Mouse (Mus musculus): ENCODE data around the gene Ltv1. TPM values are rescaled to one million over a fixed set of nuclear protein-coding genes. Genes with fewer than 3 reads are reported as not detected.

Ltv1 gene
- polyA plus RNA-seq, 1 experiment from 2014 or later: 42.7 TPM

DNA sequence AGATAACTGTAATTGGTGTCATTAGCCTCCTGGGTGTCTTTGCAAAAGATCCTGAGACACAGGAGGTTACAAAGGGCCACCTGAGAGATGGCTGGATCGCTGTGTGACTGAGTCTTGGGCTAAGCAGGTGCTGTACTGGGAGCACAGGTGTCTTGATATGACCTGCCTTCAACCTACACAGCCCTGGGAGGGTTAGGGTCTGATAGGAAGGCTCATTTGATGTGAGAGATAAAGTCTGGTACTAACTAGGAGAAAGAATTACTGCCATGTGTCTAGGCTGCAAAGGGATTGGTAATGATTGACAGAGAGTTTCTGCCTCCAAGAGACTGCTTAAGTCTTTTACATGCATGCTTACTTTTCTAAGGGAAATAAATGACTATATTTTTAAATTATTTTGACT is 27.1 kb upstream of the Ltv1 start:
- Histone ChIP-seq H3K27me3 (no peaks in the 10 kb centered on the region), H3K36me3 (peaks cover 38% of the 10 kb centered on the region), H3K27ac (no peak overlapping the region), H3K4me3 (no peak overlapping the region), H3K4me2 (no peak overlapping the region), H3K4me1 (replicated peaks) (no peaks in the 10 kb centered on the region; the same call in 1 of the 2 replicates), H3K9me3 (replicated peaks) (no peaks in the 10 kb centered on the region), H3K9ac (no peak overlapping the region)
- no peak for ATAC-seq (replicated peaks; ENCODE audit: insufficient number of reproducible peaks, insufficient read depth, low FRiP score, low read depth)
- WGBS: 72% methylated on average over 1 of the region's 1 CpGs

GRCm38 (mm10) chr10:13213956-13214355 is 21.0 kb upstream of the Ltv1 start:
- Histone ChIP-seq H3K4me3 (no peak overlapping the region), H3K4me2 (peak overlapping the region; percentile 24; the same call in 1 of the 2 replicates), H3K4me1 (replicated peaks) (peaks cover 30% of the 10 kb centered on the region), H3K36me3 (peaks cover 1% of the 10 kb centered on the region; the same call in 1 of the 2 replicates), H3K27me3 (no peaks in the 10 kb centered on the region), H3K27ac (peak overlapping the region; percentile 66), H3K9ac (no peak overlapping the region), H3K9me3 (replicated peaks) (no peaks in the 10 kb centered on the region)
- 31% methylated on average over 12 of the region's 12 CpGs for WGBS
- no peak for ATAC-seq (replicated peaks; ENCODE audit: insufficient number of reproducible peaks, insufficient read depth, low FRiP score, low read depth)

DNA sequence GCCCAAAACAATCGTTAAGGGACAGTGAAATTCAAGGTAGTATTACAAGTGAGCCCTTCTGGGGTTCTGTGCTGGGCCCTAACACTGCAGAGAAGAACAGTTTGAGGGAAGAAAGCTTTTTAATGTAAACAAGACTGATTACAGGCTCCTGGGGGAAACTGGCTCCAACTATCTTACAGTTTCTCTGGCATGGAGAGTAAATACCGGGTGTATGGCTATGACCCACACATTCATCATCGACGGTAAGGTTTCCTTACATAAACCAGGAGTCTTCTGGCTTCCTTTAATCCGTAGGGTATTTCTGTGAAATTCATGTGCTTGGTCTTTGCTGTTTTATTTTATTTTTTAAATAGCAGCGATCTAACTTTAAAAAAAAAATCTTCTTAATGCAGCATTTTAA is 19.9 kb upstream of the Ltv1 start:
- Histone ChIP-seq H3K36me3 (no peaks in the 10 kb centered on the region; the same call in 1 of the 2 replicates), H3K27ac (0 out of 2 replicates have a peak overlapping the region, but pooled peaks have one; percentile 2), H3K27me3 (no peaks in the 10 kb centered on the region), H3K9me3 (replicated peaks) (no peaks in the 10 kb centered on the region), H3K4me3 (no peak overlapping the region), H3K9ac (no peak overlapping the region), H3K4me1 (replicated peaks) (peaks cover 30% of the 10 kb centered on the region), H3K4me2 (no peak overlapping the region)
- ATAC-seq (replicated peaks; ENCODE audit: insufficient number of reproducible peaks, insufficient read depth, low FRiP score, low read depth): no peak
- 45% methylated on average over 6 of the region's 6 CpGs for WGBS

DNA sequence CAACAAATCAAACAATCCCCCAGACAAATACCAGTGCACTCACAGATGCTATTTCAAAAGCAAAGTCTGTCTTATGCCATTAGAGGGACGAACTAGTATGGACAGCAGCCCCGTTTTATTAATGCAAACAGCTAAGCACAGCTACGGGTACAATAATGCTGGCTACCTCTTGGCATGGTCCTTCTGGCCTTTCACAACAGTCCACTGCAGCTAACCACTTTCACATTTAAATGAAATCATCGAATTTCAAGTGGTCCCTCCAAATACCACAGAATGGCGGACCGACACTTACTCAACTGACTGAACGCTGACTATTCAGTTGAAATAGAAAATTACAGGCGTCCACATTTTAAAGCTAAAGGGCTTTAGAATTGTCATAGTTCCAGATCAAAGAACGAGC is 19.4 kb upstream of the Ltv1 start:
- 75% methylated on average over 9 of the region's 9 CpGs for WGBS
- no peak overlapping the region for H3K9ac ChIP-seq
- no peak for ATAC-seq (replicated peaks; ENCODE audit: insufficient number of reproducible peaks, insufficient read depth, low FRiP score, low read depth)
- H3K4me3 ChIP-seq: no peak overlapping the region
- peaks cover 30% of the 10 kb centered on the region for H3K4me1 ChIP-seq (replicated peaks)
- H3K27me3 ChIP-seq: no peaks in the 10 kb centered on the region
- no peak overlapping the region for H3K27ac ChIP-seq
- H3K9me3 ChIP-seq (replicated peaks): no peaks in the 10 kb centered on the region
- no peaks in the 10 kb centered on the region; the same call in 1 of the 2 replicates for H3K36me3 ChIP-seq
- H3K4me2 ChIP-seq: no peak overlapping the region

GRCm38 (mm10) chr10:13209930-13210637 is 17.1 kb upstream of the Ltv1 start:
- no peak overlapping the region for H3K9ac ChIP-seq
- ATAC-seq (replicated peaks; ENCODE audit: insufficient number of reproducible peaks, insufficient read depth, low FRiP score, low read depth): no peak
- H3K27ac ChIP-seq: peak overlapping the region; percentile 49
- 35% methylated on average over 8 of the region's 8 CpGs for WGBS
- H3K36me3 ChIP-seq: no peaks in the 10 kb centered on the region
- no peak overlapping the region for H3K4me2 ChIP-seq
- H3K27me3 ChIP-seq: no peaks in the 10 kb centered on the region
- no peaks in the 10 kb centered on the region for H3K9me3 ChIP-seq (replicated peaks)
- H3K4me1 ChIP-seq (replicated peaks): peaks cover 30% of the 10 kb centered on the region
- H3K4me3 ChIP-seq: no peak overlapping the region

GRCm38 (mm10) chr10:13209506-13209905 is 16.5 kb upstream of the Ltv1 start:
- H3K9ac ChIP-seq: no peak overlapping the region
- ATAC-seq (replicated peaks; ENCODE audit: insufficient number of reproducible peaks, insufficient read depth, low FRiP score, low read depth): no peak
- no peaks in the 10 kb centered on the region for H3K9me3 ChIP-seq (replicated peaks)
- no peak overlapping the region for H3K4me3 ChIP-seq
- H3K4me2 ChIP-seq: no peak overlapping the region
- WGBS: 68% methylated on average over 3 of the region's 3 CpGs
- no peaks in the 10 kb centered on the region for H3K36me3 ChIP-seq
- H3K4me1 ChIP-seq (replicated peaks): peaks cover 29% of the 10 kb centered on the region
- H3K27ac ChIP-seq: no peak overlapping the region
- H3K27me3 ChIP-seq: no peaks in the 10 kb centered on the region

GRCm38 (mm10) chr10:13209061-13209460 is 16.1 kb upstream of the Ltv1 start:
- H3K27me3 ChIP-seq: no peaks in the 10 kb centered on the region
- H3K27ac ChIP-seq: no peak overlapping the region
- 91% methylated on average over 4 of the region's 4 CpGs for WGBS
- no peaks in the 10 kb centered on the region for H3K9me3 ChIP-seq (replicated peaks)
- H3K9ac ChIP-seq: no peak overlapping the region
- no peak overlapping the region for H3K4me3 ChIP-seq
- H3K4me2 ChIP-seq: no peak overlapping the region
- H3K4me1 ChIP-seq (replicated peaks): peaks cover 25% of the 10 kb centered on the region
- ATAC-seq (replicated peaks; ENCODE audit: insufficient number of reproducible peaks, insufficient read depth, low FRiP score, low read depth): no peak
- no peaks in the 10 kb centered on the region for H3K36me3 ChIP-seq

DNA sequence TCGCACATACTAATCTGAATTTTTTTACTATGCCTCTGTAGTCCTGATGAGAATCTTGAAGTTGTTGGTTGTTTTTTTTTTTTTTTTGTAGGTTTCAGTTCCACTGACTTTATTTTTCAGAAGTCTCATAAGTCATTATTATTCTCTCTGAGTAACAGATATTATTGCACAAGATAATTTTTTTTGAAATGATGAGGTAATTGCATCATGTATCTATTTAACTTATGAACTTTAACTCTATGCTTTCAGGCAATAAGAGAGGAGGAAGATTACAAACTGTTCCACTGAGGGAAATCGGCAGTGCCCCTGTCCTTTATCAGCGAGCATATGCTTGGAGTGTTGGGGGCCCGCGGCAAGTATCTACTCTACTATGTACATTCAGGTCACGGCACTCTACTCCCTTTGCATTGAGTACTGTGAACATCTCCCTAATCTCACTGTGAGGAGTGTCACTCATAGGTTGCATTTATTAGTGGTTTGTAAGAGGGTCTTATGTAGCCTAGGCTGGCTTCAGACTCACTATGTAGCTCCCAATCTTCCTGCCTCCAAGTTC is 8.8 kb upstream of the Ltv1 start:
- WGBS: 84% methylated on average over 6 of the region's 6 CpGs
- Histone ChIP-seq H3K27ac (no peak overlapping the region), H3K9ac (no peak overlapping the region), H3K4me2 (no peak overlapping the region), H3K9me3 (replicated peaks) (no peaks in the 10 kb centered on the region), H3K4me1 (replicated peaks) (no peaks in the 10 kb centered on the region), H3K27me3 (no peaks in the 10 kb centered on the region), H3K36me3 (no peaks in the 10 kb centered on the region), H3K4me3 (no peak overlapping the region)
- no peak for ATAC-seq (replicated peaks; ENCODE audit: insufficient number of reproducible peaks, insufficient read depth, low FRiP score, low read depth)

DNA sequence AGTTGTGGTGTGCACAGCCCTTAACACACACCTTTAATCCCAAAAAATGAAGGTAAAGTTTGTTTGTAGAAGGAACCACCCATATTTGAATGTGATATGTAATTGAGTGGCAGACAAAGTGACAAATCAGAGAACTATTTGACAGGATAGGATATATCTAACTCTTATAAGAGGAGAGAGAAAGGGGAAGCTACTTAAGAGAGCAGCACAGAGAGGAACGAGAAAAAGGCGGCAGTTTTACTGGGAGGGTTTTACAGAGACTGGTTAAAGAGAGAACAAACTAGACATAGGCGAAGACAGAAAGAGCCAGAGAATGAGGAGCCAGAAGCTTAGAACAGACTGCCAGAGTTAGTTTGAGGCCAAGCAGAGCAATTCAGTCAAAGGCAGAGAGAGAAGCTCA is 7.9 kb upstream of the Ltv1 start:
- Histone ChIP-seq H3K4me1 (replicated peaks) (no peaks in the 10 kb centered on the region), H3K27ac (no peak overlapping the region), H3K4me2 (no peak overlapping the region), H3K9ac (no peak overlapping the region), H3K4me3 (no peak overlapping the region), H3K36me3 (no peaks in the 10 kb centered on the region), H3K27me3 (no peaks in the 10 kb centered on the region), H3K9me3 (replicated peaks) (no peaks in the 10 kb centered on the region)
- ATAC-seq (replicated peaks; ENCODE audit: insufficient number of reproducible peaks, insufficient read depth, low FRiP score, low read depth): no peak
- WGBS: 91% methylated on average over 3 of the region's 3 CpGs

DNA sequence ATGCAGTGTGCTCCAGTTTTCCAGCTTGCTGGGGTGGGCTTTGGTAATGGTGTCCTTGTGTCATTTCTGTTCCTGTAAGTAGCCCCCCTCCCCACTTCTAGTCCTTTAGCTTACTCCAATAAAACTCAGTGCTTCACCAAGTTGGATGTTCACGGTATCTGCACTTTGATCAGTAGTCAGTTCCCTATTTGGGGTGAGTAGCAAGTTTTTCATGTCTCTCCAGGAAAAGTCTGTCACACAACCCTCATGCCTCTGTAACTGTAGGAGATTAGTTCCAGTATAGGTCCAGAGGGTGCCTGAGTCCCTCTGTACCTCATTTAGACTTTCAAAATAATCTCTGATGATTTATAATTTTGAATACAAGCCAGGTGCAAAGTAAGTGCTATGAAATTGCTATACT is 6.3 kb upstream of the Ltv1 start:
- 79% methylated on average over 1 of the region's 1 CpGs for WGBS

DNA sequence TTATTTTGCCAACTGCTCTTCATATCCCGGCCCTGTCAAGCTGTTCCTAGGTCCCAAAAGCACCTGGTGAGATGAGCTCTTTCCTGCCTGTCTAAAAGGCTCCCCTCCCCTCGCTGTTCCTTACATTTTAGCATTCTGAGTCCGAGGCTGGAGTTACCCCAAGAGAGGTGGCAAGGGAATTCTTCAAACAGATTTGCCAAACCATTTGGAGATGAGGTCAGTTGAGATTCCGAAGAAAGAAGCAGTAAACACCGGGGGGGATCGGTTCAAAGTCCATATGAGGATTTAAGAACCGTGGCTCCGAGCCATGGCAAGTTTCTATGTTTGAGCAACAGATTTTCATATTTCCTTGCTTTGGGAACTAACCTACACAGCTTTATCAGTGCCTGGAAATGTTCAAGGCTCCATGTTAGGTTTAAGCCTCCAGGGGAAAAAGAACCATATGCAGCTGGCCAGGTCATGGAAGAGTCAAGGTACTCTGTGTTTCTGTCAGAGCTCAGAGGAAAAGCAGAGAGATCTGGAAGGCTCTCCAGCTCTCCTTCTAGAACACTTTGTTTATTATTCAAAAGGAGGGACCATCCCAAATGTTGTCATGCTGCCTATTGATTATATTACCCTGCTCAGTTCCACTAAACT is 4.0 kb upstream of the Ltv1 start:
- no peak for ATAC-seq (replicated peaks; ENCODE audit: insufficient number of reproducible peaks, insufficient read depth, low FRiP score, low read depth)
- peaks cover 4% of the 10 kb centered on the region for H3K4me1 ChIP-seq (replicated peaks)

More for the DNA sequence above, 6.3 kb upstream of the Ltv1 start:
- Histone ChIP-seq H3K9ac (no peak overlapping the region), H3K9me3 (replicated peaks) (no peaks in the 10 kb centered on the region), H3K4me3 (no peak overlapping the region), H3K27me3 (no peaks in the 10 kb centered on the region), H3K4me2 (no peak overlapping the region), H3K36me3 (no peaks in the 10 kb centered on the region), H3K4me1 (replicated peaks) (no peaks in the 10 kb centered on the region), H3K27ac (no peak overlapping the region)
- no peak for ATAC-seq (replicated peaks; ENCODE audit: insufficient number of reproducible peaks, insufficient read depth, low FRiP score, low read depth)

More for the DNA sequence above, 4.0 kb upstream of the Ltv1 start:
- H3K27me3 ChIP-seq: no peaks in the 10 kb centered on the region
- no peak overlapping the region for H3K9ac ChIP-seq
- 74% methylated on average over 8 of the region's 8 CpGs for WGBS
- no peak overlapping the region for H3K4me2 ChIP-seq
- no peaks in the 10 kb centered on the region for H3K36me3 ChIP-seq
- no peaks in the 10 kb centered on the region for H3K9me3 ChIP-seq (replicated peaks)
- no peak overlapping the region for H3K4me3 ChIP-seq
- H3K27ac ChIP-seq: no peak overlapping the region
